Mouse (Mus musculus): Measurements from ENCODE around the gene Gm49776.

Gm49776 gene

GRCm38 (mm10) chr16:18234671-18235388 is 23.3 kb downstream of the Gm49776 start, which contains the start of gene Zdhhc8:
Gene Zdhhc8, minus strand, starts transcription at chr16:18235136.
- no peak for DNase-seq (ENCODE audit: low read depth in 1 of 2, low spot score in 2 of 2)

DNA sequence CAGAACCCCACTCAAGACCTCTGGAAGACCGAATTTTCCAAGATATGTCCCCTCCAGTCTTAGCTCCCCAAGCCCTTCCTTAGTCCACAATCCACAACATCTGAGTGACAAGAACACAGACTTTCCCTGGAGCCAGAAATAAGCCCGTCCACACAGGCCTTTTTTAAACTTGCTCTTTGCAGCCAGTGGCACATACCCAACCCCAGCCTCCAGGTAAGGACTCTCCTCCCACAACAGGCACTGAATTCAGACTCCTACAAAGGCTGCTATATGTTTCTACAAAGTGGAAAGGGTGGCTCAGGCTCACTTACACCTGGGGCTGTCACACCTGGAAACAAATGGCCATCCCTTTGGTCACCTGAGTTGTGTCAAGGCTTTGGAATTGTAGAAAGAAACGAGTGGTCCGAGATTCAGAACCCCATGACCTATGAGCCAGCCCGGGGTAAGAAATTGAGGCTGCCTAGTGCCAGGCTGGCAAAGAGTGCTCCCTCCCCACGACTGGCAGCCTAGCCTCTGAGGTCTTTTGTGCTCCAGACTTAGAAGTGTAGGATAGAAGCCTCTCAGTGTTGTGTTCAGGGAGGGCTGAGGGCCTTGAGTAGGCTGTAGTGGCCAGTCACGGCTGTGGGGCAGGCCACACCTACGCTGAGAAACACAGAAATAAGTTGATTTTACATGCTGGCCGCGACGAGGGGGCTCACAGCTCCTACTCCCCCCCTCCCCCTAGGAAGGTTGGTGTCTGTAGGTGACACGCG is 24.0 kb downstream of the Gm49776 start:
- no peak for DNase-seq (ENCODE audit: low read depth in 1 of 2, low spot score in 2 of 2)

- no peak for DNase-seq (ENCODE audit: low read depth in 1 of 2, low spot score in 2 of 2)
Observed at GRCm38 (mm10) chr16:18233451-18233850, 24.7 kb downstream of the Gm49776 start.

DNA sequence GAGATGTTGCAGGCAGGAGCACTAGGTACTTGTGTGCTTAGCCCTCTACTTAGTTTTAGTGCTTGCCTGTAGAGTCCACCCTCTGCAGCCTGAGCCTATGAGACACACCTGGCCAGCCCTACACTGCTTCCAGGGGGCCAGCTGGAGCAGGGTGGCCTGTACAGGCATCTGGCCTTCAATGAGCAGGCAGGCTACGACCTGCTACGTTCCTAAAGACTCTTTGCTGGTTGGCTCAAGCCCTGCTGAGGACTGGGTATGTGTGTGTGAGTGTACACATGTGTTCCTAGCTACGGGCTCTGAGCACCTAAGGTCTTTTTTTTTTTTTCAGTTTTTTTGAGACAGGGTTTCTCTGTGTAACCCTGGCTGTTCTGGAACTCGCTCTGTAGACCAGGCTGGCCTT is 26.7 kb downstream of the Gm49776 start:
- no peak for DNase-seq (ENCODE audit: low read depth in 1 of 2, low spot score in 2 of 2)

GRCm38 (mm10) chr16:18231047-18231446 is 27.1 kb downstream of the Gm49776 start:
- no peak for DNase-seq (ENCODE audit: low read depth in 1 of 2, low spot score in 2 of 2)

DNA sequence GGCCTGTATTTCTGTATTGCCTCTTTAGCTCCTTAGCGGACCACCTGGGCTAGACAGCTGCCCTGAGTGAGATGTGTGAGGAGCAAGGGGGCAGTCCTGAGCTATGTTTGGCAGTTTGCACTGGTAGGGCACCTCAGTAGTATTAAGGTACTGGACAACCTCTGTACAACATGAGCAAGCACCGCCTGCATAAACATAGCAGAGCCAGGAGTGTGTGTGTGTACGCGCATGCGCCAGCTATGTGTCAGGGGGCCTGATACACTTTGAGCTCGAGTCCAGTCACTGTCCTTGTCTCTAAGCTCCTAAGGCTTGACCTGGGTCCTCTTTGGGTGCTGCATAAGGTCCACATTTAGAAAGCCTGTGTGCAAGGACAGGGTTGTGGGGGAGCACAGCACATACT is 27.5 kb downstream of the Gm49776 start:
- DNase-seq (ENCODE audit: low read depth in 1 of 2, low spot score in 2 of 2), result no peak

- no peak for DNase-seq (ENCODE audit: low read depth in 1 of 2, low spot score in 2 of 2)
Observed at GRCm38 (mm10) chr16:18229622-18230021, 28.5 kb downstream of the Gm49776 start.

- no peak for DNase-seq (ENCODE audit: low read depth in 1 of 2, low spot score in 2 of 2)
Observed at GRCm38 (mm10) chr16:18228856-18229255, 29.3 kb downstream of the Gm49776 start.

DNA sequence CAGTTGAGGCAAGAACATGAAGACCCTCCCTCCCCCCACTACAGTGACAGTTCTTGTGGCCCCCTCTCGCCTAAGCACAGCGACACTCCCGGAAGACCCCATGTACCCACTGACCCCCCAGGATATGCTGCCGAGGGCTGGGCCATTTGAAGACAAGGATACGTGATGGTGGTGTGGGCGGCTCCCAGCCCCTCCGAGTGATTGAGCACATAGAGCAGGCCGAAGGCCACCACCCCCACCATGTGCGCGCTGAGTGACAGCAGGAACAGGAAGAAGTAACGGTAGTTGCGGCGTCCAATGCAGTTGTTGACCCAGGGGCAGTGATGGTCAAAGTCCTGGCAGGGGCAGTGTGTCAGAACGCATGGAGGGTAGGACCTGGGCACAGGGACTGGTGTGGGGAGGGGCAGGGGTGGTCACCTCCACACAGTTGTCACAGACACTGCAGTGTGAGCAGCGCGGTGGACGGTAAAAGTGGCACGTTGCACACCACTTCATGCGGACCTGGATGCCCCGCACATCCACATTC is 30.2 kb downstream of the Gm49776 start:
- no peak for DNase-seq (ENCODE audit: low read depth in 1 of 2, low spot score in 2 of 2)

GRCm38 (mm10) chr16:18227187-18227586 is 30.9 kb downstream of the Gm49776 start:
- DNase-seq (ENCODE audit: low read depth in 1 of 2, low spot score in 2 of 2), result no peak

DNA sequence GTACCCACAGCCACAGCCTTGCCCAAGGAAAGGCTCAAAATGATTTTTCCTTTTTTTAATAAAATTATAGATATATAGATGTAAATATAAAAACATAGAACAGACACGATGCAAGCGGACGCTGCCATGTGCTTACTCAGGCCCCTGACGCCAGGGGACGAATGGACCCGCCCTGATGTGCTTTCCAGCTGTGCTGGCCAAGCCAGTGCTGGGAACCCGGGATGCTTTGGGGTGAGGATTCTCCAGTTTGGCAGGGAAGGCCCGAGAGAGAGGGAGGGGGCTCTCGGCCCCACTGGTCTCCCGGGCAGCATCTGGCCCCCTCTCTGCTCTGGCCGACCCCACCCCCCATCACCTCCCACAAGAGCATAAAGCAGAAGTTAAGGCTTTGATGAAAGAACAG is 35.9 kb downstream of the Gm49776 start:
- DNase-seq (ENCODE audit: low read depth in 1 of 2, low spot score in 2 of 2), result no peak

- DNase-seq (ENCODE audit: low read depth in 1 of 2, low spot score in 2 of 2), result no peak
Observed at GRCm38 (mm10) chr16:18221543-18221898, 36.6 kb downstream of the Gm49776 start.

DNA sequence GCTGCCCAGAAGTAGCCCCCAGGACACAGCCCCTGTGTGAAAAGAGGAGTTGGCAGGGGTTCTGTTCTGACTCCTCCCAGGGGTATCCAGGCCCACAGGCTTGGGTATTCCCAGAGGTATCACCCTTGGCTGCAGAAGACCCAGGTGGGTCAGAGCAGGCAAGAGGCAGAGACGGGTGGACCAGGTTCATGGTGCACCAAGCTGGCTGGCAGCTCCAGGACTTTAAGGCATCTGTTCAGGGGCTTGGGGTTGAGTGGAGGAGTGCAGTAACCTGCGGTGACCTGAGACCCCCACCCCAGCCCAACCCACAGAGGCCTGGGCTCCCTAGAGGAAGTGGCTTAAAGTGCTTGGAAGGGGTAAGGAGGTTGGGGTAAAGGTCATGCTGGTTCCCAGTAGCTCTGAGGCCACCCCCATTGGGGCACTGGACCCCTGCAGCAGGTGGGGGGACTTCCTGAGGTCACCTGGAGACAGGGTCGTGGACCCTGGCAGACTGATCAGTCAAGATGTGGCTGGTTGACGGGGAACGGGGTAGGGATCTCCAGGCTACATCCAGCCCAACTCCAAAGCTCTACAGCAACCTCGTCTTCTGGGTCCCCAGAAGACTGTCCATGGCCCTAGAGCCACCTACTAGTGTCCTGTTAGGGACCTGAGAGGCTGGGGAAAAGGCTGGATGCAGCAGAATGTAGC is 37.1 kb downstream of the Gm49776 start:
- no peak for DNase-seq (ENCODE audit: low read depth in 1 of 2, low spot score in 2 of 2)

GRCm38 (mm10) chr16:18220001-18220400 is 38.1 kb downstream of the Gm49776 start:
- DNase-seq (ENCODE audit: low read depth in 1 of 2, low spot score in 2 of 2), result no peak

GRCm38 (mm10) chr16:18218580-18218996 is 39.5 kb downstream of the Gm49776 start:
- no peak for DNase-seq (ENCODE audit: low read depth in 1 of 2, low spot score in 2 of 2)

- no peak for DNase-seq (ENCODE audit: low read depth in 1 of 2, low spot score in 2 of 2)
Observed at GRCm38 (mm10) chr16:18217579-18217978, 40.5 kb downstream of the Gm49776 start, which contains the start of gene Ccdc188. Gene Ccdc188, plus strand, starts transcription at chr16:18217879.

DNA sequence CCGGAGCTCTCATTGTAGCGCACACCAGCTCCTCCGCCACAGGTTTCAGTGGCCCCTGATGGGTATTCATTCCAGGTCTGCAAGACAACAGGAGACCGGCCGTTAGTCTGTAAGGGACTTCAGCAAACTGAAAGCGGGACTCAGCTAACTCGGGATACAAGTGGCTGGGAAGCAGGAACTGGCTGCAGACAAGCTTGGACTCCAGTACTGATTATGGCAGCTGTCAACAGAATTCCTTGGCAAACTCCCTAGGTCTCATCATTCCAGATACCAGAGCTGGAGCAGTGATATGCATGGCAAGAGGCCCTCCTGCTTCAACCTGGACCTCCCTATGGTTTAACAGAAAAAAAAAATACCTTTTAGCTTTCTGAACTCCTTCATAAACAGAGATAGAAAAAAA is 43.3 kb downstream of the Gm49776 start:
- DNase-seq (ENCODE audit: low read depth in 1 of 2, low spot score in 2 of 2), result no peak

DNA sequence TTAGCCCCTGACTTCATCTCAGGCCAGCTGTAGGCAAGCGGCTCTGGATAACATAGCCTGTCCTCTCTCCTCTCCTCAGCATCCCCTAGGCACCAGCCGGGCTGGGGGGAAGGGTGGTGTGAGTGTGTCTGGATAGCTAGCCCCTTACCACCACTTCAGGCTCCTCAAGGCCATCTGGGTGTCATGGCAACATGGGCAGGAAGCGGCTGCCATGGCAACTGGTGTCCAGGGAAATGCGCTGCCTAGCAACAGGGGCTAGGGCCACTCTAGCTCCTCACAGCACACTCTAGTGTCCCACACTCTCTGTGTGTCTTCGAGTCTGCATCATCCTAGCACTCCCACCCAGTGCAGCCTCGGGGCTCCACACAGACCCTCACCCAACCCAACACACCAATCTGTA is 44.4 kb downstream of the Gm49776 start:
- DNase-seq (ENCODE audit: low read depth in 1 of 2, low spot score in 2 of 2), result no peak

GRCm38 (mm10) chr16:18211417-18212171 is 46.5 kb downstream of the Gm49776 start:
- DNase-seq (ENCODE audit: low read depth in 1 of 2, low spot score in 2 of 2), result peak; percentile 29 to 49

DNA sequence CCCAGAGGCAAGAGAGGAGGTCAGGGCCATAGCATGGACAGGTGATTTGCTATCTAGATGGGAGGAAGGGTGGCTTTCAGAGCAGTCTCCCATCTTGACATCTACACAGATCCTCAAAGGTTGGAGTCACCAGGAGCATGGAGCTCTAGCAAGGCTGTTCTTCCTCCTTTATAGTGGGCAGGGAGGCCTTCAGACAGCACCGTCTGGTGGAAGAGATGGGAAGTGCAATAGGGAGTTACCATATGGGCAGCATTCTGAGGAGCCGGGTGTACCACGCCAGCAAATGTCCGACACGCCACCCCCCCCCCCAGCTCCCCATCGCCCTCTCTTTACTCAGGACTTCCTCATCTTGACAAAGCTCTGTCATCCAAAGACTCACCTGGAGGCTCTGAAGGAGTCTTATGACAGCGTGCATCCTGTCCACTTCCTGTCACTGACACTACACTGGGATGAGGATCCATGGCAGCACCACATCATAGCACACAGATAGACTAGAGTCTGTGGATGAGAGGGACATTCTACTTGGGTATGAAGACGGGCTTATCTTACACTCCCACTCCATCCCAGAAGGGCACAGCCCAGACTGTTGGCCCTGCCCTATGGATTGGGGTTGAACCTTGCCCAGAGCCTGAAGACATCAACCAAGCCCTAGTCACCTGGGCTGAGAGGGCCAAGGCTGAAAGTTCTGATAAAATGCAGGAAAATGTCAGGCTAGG is 47.3 kb downstream of the Gm49776 start:
- peak in 1 of 2 experiments; percentile 55 for DNase-seq (ENCODE audit: low read depth in 1 of 2, low spot score in 2 of 2)

Data from monocyte, adult 2 months (primary cell).